Mouse (Mus musculus) limb, embryonic 11.5 days (tissue): Measurements from ENCODE around the gene Osbp2. TPM values are rescaled to one million over a fixed set of nuclear protein-coding genes. Genes with fewer than 3 reads are reported as not detected.

Experiments
- ATAC-seq: fragments of 200-750 bp; cut with Nextera tagmentation; 2 replicates; pipeline ENCODE4 v1.8.0; 2017; ENCODE audit warnings: low read depth; ENCODE audit not compliant: insufficient number of reproducible peaks, low FRiP score, low TSS enrichment
- DNase-seq: peaks from one replicate; pipeline ENCODE4 v3.0.0-alpha.2; 2015; ENCODE audit warnings: low spot score
- H3K27ac ChIP-seq: fragments of 300-500 bp; sonication (generic); replicated peaks from 2 replicates; pipeline ENCODE4 v1.5.1; 2014; ENCODE audit warnings: low read depth, mild to moderate bottlenecking, low read length
- H3K27me3 ChIP-seq: fragments of 300-500 bp; sonication (generic); 2 replicates; pipeline ENCODE4 v1.6.1; 2014; ENCODE audit warnings: mild to moderate bottlenecking, low read length, mixed read lengths; ENCODE audit not compliant: control insufficient read depth, insufficient read depth
- H3K36me3 ChIP-seq: fragments of 300-500 bp; sonication (generic); 2 replicates; pipeline ENCODE4 v1.6.1; 2014; ENCODE audit warnings: mild to moderate bottlenecking, low read length, moderate library complexity, mixed read lengths; ENCODE audit not compliant: control insufficient read depth, insufficient read depth
- H3K4me1 ChIP-seq: fragments of 300-500 bp; sonication (generic); 2 replicates; pipeline ENCODE4 v1.6.1; 2014; ENCODE audit warnings: low read length, mixed read lengths; ENCODE audit not compliant: control insufficient read depth, insufficient read depth
- H3K4me2 ChIP-seq: fragments of 300-500 bp; sonication (generic); 2 replicates; pipeline ENCODE4 v1.6.1; 2014; ENCODE audit warnings: low read depth, mild to moderate bottlenecking, moderate library complexity; ENCODE audit not compliant: severe bottlenecking
- H3K4me3 ChIP-seq: fragments of 300-500 bp; sonication (generic); 2 replicates; pipeline ENCODE4 v1.5.1; 2014; ENCODE audit warnings: low read depth, low read length
- H3K9ac ChIP-seq: fragments of 300-500 bp; sonication (generic); 2 replicates; pipeline ENCODE4 v1.6.1; 2014; ENCODE audit warnings: mild to moderate bottlenecking, low read length
- H3K9me3 ChIP-seq: fragments of 300-500 bp; sonication (generic); 2 replicates; pipeline ENCODE4 v1.6.1; 2016; ENCODE audit warnings: low read length; ENCODE audit not compliant: control insufficient read depth
- WGBS: fragments of 180-500 bp; shearing (Covaris S2); extraction: QIAGEN DNeasy Blood & Tissue Kit; methylation state at CpG from one replicate; pipeline ENCODE4 v1.1.7; 2014; 5-methylcytosine and 5-hydroxymethylcytosine counted together
- polyA plus RNA-seq: library from polyadenylated mRNA; unstranded; fragments of >200 nt; fragmentation: Nextera tagmentation; extraction: Ambion mirVana; gene quantifications from 2 replicates; pipeline ENCODE4 v1.2.1, GENCODE M21; 2014

The Osbp2 gene
- polyA plus RNA-seq, 1 experiment from 2014 or later: 0.69 TPM

- Histone ChIP-seq H3K4me3 (no peak overlapping the region), H3K36me3 (no peaks in the 10 kb centered on the region), H3K4me1 (no peaks in the 10 kb centered on the region), H3K27ac (no peak overlapping the region), H3K4me2 (no peak overlapping the region), H3K27me3 (no peaks in the 10 kb centered on the region), H3K9me3 (no peaks in the 10 kb centered on the region; the same call in 1 of the 2 replicates), H3K9ac (no peak overlapping the region)
- DNase-seq (peak; percentile 81), ATAC-seq (no peak)
- 44% methylated on average over 15 of the region's 15 CpGs for WGBS
These were observed 149.2 kb downstream of the Osbp2 start for GRCm38 (mm10) chr11:3714486-3714885.

- no peak for DNase-seq
- H3K4me1 ChIP-seq: no peaks in the 10 kb centered on the region
- no peak overlapping the region for H3K9ac ChIP-seq
- no peak overlapping the region for H3K27ac ChIP-seq
- H3K27me3 ChIP-seq: no peaks in the 10 kb centered on the region
- H3K36me3 ChIP-seq: no peaks in the 10 kb centered on the region
- H3K9me3 ChIP-seq: no peaks in the 10 kb centered on the region; the same call in 1 of the 2 replicates
- H3K4me3 ChIP-seq: no peak overlapping the region
- no peak for ATAC-seq
- 82% methylated on average over 14 of the region's 14 CpGs for WGBS
- no peak overlapping the region for H3K4me2 ChIP-seq
These were observed 153.5 kb downstream of the Osbp2 start for GRCm38 (mm10) chr11:3710203-3710602.

- H3K36me3 ChIP-seq: no peaks in the 10 kb centered on the region
- WGBS: 87% methylated on average over 8 of the region's 8 CpGs
These were observed 156.6 kb downstream of the Osbp2 start for GRCm38 (mm10) chr11:3707057-3707456.

GRCm38 (mm10) chr11:3704404-3704803, 159.3 kb downstream of the Osbp2 start:
- Histone ChIP-seq H3K4me3 (no peak overlapping the region), H3K4me2 (no peak overlapping the region), H3K36me3 (no peaks in the 10 kb centered on the region; the same call in 1 of the 2 replicates), H3K9ac (no peak overlapping the region), H3K27ac (no peak overlapping the region), H3K9me3 (no peaks in the 10 kb centered on the region), H3K27me3 (no peaks in the 10 kb centered on the region), H3K4me1 (no peaks in the 10 kb centered on the region; the same call in 1 of the 2 replicates)
- WGBS: 84% methylated on average over 8 of the region's 8 CpGs
- DNase-seq: no peak
- no peak for ATAC-seq

More at GRCm38 (mm10) chr11:3707057-3707456, 156.6 kb downstream of the Osbp2 start:
- Histone ChIP-seq H3K27me3 (no peaks in the 10 kb centered on the region), H3K9me3 (no peaks in the 10 kb centered on the region; the same call in 1 of the 2 replicates), H3K27ac (no peak overlapping the region), H3K9ac (no peak overlapping the region), H3K4me2 (no peak overlapping the region), H3K4me1 (no peaks in the 10 kb centered on the region; the same call in 1 of the 2 replicates), H3K4me3 (no peak overlapping the region)
- DNase-seq: no peak
- no peak for ATAC-seq

GRCm38 (mm10) chr11:3703089-3703992, 160.4 kb downstream of the Osbp2 start:
- Histone ChIP-seq H3K27ac (no peak overlapping the region), H3K9me3 (no peaks in the 10 kb centered on the region), H3K36me3 (no peaks in the 10 kb centered on the region; the same call in 1 of the 2 replicates), H3K27me3 (no peaks in the 10 kb centered on the region), H3K4me3 (no peak overlapping the region), H3K4me1 (no peaks in the 10 kb centered on the region; the same call in 1 of the 2 replicates), H3K4me2 (no peak overlapping the region), H3K9ac (no peak overlapping the region)
- WGBS: 62% methylated on average over 7 of the region's 7 CpGs
- ATAC-seq (no peak; the same call in 1 of the 2 replicates), DNase-seq (no peak)

- Histone ChIP-seq H3K27me3 (no peaks in the 10 kb centered on the region), H3K4me3 (no peak overlapping the region), H3K4me2 (no peak overlapping the region), H3K36me3 (no peaks in the 10 kb centered on the region; the same call in 1 of the 2 replicates), H3K27ac (no peak overlapping the region), H3K9me3 (no peaks in the 10 kb centered on the region), H3K4me1 (no peaks in the 10 kb centered on the region), H3K9ac (no peak overlapping the region)
- DNase-seq (no peak), ATAC-seq (no peak)
- WGBS: 77% methylated on average over 3 of the region's 3 CpGs
These were observed 166.3 kb downstream of the Osbp2 start for GRCm38 (mm10) chr11:3697441-3697840.

- WGBS: 90% methylated on average over 5 of the region's 5 CpGs
- ATAC-seq: no peak
- no peak overlapping the region for H3K4me2 ChIP-seq
- H3K4me3 ChIP-seq: no peak overlapping the region
- no peak for DNase-seq
- H3K4me1 ChIP-seq: no peaks in the 10 kb centered on the region
- H3K36me3 ChIP-seq: no peaks in the 10 kb centered on the region; the same call in 1 of the 2 replicates
- H3K27ac ChIP-seq: no peak overlapping the region
- H3K9ac ChIP-seq: no peak overlapping the region
- no peaks in the 10 kb centered on the region for H3K9me3 ChIP-seq
- no peaks in the 10 kb centered on the region for H3K27me3 ChIP-seq
These were observed 167.6 kb downstream of the Osbp2 start for GRCm38 (mm10) chr11:3696086-3696616.

GRCm38 (mm10) chr11:3691746-3692145, 172.0 kb downstream of the Osbp2 start:
- H3K9me3 ChIP-seq: no peaks in the 10 kb centered on the region
- no peaks in the 10 kb centered on the region for H3K4me1 ChIP-seq
- ATAC-seq (no peak), DNase-seq (no peak)
- no peak overlapping the region for H3K27ac ChIP-seq
- H3K9ac ChIP-seq: no peak overlapping the region
- H3K4me2 ChIP-seq: no peak overlapping the region
- peaks cover 12% of the 10 kb centered on the region; the same call in 1 of the 2 replicates for H3K36me3 ChIP-seq
- no peaks in the 10 kb centered on the region for H3K27me3 ChIP-seq
- WGBS: 92% methylated on average over 2 of the region's 2 CpGs
- no peak overlapping the region for H3K4me3 ChIP-seq
